Mouse (Mus musculus): ENCODE measurements around the gene Gm3285.

The Gm3285 gene

DNA sequence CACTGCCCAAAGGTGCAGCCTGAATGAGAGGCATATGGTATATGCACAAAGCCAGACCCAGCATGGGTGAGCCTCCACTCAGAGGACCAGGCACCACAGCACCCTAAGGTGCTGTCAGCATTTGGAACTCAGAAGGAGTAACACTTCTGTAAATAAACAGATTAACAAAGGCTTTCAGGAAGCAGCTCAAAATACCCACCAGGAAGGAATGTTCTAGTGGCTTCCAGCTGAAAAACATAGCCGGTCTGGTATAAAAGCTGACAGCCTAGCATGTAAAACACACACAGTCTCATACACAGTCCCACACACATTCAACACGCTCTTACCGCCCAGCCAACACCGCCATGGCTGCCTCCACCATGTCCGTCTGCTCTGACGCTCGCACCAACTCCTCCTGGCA lies at the start of gene Gm3285:
Gene Gm3285, plus strand, starts transcription at position 301 of the 400 bp plus-strand sequence.
- no peak for DNase-seq (ENCODE audit: extremely low read depth, low read depth)

GRCm38 (mm10) chr10:77814382-77814781 lies 47.4 kb upstream of the Gm3285 start, which contains the start of gene Gm2696:
TSS of gene Gm2696 (plus strand) at chr10:77814682.
- no peak for DNase-seq (ENCODE audit: extremely low read depth, low read depth)

GRCm38 (mm10) chr10:77815514-77815913 lies 46.3 kb upstream of the Gm3285 start:
- no peak for DNase-seq (ENCODE audit: extremely low read depth, low read depth)

- no peak for DNase-seq (ENCODE audit: extremely low read depth, low read depth)
Measured at GRCm38 (mm10) chr10:77818523-77818922, 43.3 kb upstream of the Gm3285 start.

- DNase-seq (ENCODE audit: extremely low read depth, low read depth), result no peak
Measured at GRCm38 (mm10) chr10:77819203-77819602, 42.6 kb upstream of the Gm3285 start.

DNA sequence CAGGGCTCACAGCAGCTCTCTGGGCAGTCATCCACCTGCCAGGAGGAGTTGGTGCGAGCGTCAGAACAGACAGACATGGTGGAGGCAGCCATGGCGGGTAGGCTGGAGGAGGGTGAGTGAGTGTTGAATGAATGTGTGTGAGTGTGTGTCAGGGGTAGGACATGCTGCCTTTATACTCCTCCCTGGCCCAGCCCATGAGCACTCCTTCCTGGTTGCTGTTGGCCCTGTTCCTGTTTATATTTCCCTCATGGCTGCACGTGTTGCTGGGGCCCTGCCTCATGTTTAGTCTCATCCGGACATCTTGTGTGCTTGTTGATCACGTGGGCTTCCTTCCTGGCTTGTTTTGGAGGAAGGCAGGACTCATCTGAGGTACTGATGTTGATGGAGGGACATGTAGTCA lies 34.8 kb upstream of the Gm3285 start, which contains the start of gene Krtap10-4:
Gene Krtap10-4, minus strand, starts transcription at position 145 of the 400 bp plus-strand sequence.
- DNase-seq (ENCODE audit: extremely low read depth, low read depth), result no peak

GRCm38 (mm10) chr10:77835647-77836046 lies 26.1 kb upstream of the Gm3285 start, which contains the start of gene Krtap10-10:
TSS of gene Krtap10-10 (plus strand) at chr10:77835947.
- DNase-seq (ENCODE audit: extremely low read depth, low read depth), result no peak

- no peak for DNase-seq (ENCODE audit: extremely low read depth, low read depth)
Measured at GRCm38 (mm10) chr10:77839006-77839405, 22.8 kb upstream of the Gm3285 start.

GRCm38 (mm10) chr10:77846503-77846902 lies 15.3 kb upstream of the Gm3285 start, which contains the start of gene Gm36176:
TSS of gene Gm36176 (plus strand) at chr10:77846803.
- DNase-seq (ENCODE audit: extremely low read depth, low read depth), result no peak

GRCm38 (mm10) chr10:77846961-77847360 lies 14.8 kb upstream of the Gm3285 start:
- no peak for DNase-seq (ENCODE audit: extremely low read depth, low read depth)

GRCm38 (mm10) chr10:77847538-77847937 lies 14.2 kb upstream of the Gm3285 start:
- no peak for DNase-seq (ENCODE audit: extremely low read depth, low read depth)

DNA sequence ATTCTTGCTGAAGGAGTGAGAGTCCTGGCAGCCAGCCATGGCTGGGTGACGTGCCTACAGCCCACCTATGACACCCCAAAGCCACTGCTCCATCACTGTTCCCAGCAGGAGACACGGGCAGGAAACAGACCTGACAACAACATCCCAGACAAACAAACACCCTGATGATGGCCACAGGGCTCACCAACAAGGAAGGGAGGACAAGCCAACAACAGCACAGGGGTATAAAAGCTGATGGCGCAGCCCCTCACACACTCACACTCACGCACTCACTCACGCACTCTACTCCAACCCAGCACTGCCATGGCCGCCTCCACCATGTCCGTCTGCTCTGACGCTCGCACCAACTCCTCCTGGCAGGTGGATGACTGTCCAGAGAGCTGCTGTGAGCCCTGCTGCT lies 9.2 kb upstream of the Gm3285 start, which contains the start of gene Gm10318:
Gene Gm10318, plus strand, starts transcription at position 301 of the 400 bp plus-strand sequence.
- no peak for DNase-seq (ENCODE audit: extremely low read depth, low read depth)

DNA sequence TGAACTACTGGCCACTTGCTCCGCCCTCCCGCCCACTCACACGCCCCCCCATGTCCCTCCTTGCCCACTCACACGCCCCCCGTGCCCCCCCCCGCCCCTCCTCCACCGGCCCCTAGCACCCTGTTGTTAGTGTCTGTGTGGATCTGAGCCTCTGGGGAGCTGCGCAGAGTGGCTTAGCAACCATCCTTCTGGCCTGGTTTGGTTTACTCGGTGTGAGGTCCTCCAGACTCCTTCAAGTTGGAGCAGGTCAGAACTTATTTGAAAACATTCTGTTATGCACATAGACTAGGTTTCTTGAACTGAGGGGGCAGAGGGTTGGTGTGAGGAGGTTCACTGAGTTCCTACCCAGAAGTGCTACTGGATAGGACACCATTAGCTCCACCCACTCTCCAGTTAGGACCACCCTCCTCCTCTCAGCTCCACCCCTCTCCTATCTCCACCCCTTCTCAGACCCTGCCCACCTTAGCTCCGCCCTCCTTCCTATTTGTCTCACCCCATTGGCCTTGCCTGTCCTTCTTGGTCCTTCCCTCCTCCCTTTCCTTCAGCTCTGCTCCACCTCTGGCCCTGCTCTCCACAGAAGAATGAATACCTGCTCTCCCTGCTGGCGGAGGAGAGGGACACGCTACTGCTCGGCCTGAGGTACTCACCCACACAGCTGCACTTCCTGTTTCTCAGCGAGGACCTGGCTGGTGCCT lies 2.4 kb downstream of the Gm3285 start:
- DNase-seq (ENCODE audit: extremely low read depth, low read depth), result peak; percentile 92

DNA sequence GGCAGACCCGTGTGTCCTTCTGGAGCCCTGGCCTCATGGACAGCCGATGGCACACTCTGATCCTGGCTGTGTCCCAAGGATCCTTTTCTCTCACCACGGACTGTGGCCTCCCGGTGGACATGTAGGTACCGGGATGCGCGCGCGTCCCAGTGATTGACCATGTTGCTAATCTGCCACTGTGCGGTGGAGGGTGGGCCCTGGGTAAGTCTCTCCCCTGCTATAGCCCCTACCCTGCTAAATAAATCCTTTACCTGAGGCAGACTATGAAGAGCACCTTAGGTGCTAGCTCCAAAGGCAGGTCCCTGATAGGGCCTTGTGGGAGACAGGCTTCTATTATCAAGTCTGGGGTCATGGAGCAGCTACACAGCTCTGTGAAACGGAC lies 3.0 kb downstream of the Gm3285 start:
- no peak for DNase-seq (ENCODE audit: extremely low read depth, low read depth)

DNA sequence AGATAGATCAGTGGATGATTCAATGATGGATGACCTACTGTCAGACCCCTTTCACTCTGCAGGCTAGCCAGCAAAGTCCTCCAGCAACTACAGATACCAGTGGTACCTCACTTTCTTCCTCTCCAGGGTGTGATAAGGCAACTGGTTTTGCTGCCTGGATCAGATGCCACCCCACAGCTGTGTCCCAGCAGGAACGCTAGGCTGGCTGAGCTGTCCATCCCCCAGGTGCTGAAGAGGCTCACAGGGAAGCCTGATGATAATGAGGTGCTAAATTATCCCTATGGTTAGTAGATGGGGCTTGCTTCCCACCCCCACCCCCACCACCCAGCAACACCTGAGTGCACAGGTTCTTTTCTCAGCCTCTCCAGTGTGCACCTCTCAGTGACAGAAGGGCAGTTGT lies 5.8 kb downstream of the Gm3285 start:
- no peak for DNase-seq (ENCODE audit: extremely low read depth, low read depth)

GRCm38 (mm10) chr10:77869651-77870050 lies 7.9 kb downstream of the Gm3285 start:
- DNase-seq (ENCODE audit: extremely low read depth, low read depth), result no peak

- DNase-seq (ENCODE audit: extremely low read depth, low read depth), result no peak
Measured at GRCm38 (mm10) chr10:77878985-77879384, 17.2 kb downstream of the Gm3285 start.

DNA sequence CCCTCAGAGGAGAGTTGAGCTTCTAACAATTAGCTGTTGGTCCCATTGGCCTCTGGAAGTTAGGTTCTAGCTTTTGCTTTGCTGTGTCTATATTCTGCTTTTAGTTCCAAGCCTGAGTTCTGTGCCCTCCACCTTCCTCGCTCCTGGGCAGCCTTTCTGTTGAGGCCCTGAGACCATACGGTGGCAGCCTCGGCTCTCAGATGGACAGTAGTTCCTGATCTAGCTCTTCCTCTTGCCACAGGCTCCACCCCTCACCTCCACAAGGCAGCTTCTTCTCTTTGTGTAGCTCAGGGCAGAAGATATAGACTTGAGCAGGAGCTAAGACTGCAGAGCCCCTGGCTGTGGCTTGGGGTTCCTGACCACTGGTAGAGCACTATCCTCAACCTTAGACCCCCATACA lies 18.5 kb downstream of the Gm3285 start:
- no peak for DNase-seq (ENCODE audit: extremely low read depth, low read depth)

DNA sequence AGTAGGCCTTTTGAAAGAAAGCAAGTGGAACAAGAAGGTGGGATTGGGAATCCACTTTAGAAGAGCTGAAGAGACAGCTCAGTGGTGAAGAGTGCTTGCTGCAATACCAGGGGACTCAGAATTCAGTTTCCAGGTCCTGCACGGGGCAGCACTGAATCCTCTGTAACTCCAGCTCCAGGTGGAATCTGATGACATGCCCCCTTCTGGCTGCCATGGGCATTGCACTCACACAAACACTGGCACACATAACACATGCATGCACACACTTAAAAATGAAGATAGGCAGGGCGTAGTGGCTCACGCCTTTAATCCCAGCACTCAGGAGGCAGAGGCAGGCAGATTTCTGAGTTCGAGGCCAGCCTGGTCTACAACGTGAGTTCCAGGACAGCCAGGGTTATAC lies 20.8 kb downstream of the Gm3285 start:
- no peak for DNase-seq (ENCODE audit: extremely low read depth, low read depth)

DNA sequence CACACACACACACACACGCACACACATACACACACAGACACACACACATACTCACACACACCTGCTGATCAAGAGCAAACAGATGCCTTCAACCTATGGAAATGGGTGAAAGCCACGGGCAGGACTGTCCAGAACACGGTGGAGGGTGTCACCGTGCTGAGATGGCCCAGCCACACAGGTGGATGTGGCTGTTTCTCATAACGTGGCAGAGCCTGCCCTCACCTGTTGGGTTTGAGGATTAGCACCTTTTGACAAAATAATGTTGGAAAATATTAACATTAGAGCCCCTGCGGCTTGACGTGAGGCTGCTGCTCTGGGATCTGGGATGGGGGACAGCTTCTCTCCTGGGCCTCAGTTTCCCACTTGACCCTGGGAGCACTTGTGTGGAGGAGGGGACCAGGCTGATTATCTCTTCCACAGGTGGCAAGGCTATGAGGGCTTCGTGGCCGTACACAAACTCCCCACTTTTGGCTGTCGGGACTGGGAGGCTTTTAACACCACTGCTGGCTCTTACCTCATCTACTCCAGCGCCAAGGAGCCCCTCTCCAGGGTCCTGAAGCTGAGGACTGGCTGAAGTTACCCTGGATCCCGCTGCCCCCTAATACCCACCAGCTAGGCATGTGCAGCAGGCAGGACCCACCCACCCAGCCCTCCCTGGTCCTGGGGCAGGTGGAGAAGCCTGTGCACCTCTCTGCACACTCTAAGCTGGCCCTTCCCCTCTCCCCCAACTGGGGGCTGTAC lies 24.4 kb downstream of the Gm3285 start:
- no peak for DNase-seq (ENCODE audit: extremely low read depth, low read depth)

GRCm38 (mm10) chr10:77890987-77891565 lies 29.3 kb downstream of the Gm3285 start:
- no peak for DNase-seq (ENCODE audit: extremely low read depth, low read depth)

DNA sequence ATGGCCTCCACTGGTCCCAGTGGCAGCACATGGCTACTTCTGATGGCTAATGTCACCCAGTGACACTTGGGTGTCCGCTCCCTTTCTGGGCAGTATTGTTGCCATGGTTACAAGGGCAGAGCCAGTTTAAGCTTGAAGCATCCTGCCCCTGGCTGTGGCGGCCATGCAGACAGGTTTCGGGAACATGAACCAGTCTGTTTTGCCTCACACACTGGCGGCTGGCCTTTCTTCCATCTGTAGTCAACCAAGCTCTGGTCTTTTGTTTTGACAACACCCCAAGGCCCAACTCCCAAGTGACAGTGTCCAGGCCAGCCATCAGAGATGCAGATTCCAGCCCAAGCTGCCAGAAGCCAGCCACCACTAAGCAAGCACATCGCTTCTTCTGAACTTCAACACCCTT lies 33.8 kb downstream of the Gm3285 start:
- no peak for DNase-seq (ENCODE audit: extremely low read depth, low read depth)
